18 mouse cellular contexts compared by ENCODE assay signal in genomic region chr19:10768694-10769428, GRCm38 (mm10). TPM values are rescaled to one million over a fixed set of nuclear protein-coding genes. Genes with fewer than 3 reads are reported as not detected.
DNase-seq lines count a peak whose midpoint lies in the region; ATAC-seq and TF ChIP-seq lines count a peak whose summit lies in the region.
"Had no signal": no experiment of that assay in that cellular context is flagged by ENCODE, and none has a peak within 500 bp of the region (broad histone marks: within the 10 kb centered on the region; RNA-seq: fewer than 3 reads in every experiment).

No protein-coding gene starts in this region.

- H3K27me3 ChIP-seq in heart, embryonic 13.5 days (replicated peaks): no peaks in the 10 kb centered on the region
- no peaks in the 10 kb centered on the region for H3K27me3 ChIP-seq in heart, adult 2 months (ENCODE audit: control insufficient read depth, insufficient read depth, low read length)
- H3K27me3 ChIP-seq in hindbrain, embryonic 14.5 days (ENCODE audit: control insufficient read depth, insufficient read depth, low read length): no peaks in the 10 kb centered on the region
- H3K27me3 ChIP-seq in midbrain, postnatal 0 days (ENCODE audit: insufficient read depth, low read length): no peaks in the 10 kb centered on the region
- H3K27me3 ChIP-seq: forebrain, embryonic 12.5 days had no signal

- no peak for TF ChIP-seq POLR2A in heart, adult 2 months (IDR thresholded peaks at IDR 0.05; ENCODE audit: insufficient read depth, low read depth, low read length)

- peaks cover 32% of the 10 kb centered on the region for H3K4me1 ChIP-seq in heart, embryonic 13.5 days
- H3K4me1 ChIP-seq in heart, adult 2 months (ENCODE audit: control insufficient read depth, insufficient read depth, low read length): peaks cover 4% of the 10 kb centered on the region; the same call in 1 of the 2 replicates
- peaks cover 15% of the 10 kb centered on the region for H3K4me1 ChIP-seq in hindbrain, embryonic 14.5 days (replicated peaks; ENCODE audit: control insufficient read depth, insufficient read depth, low read length)
- H3K4me1 ChIP-seq in midbrain, postnatal 0 days (ENCODE audit: insufficient read depth, low read length): no peaks in the 10 kb centered on the region; the same call in 1 of the 2 replicates
- H3K4me1 ChIP-seq: forebrain, embryonic 12.5 days had no signal

- no peaks in the 10 kb centered on the region for H3K36me3 ChIP-seq in heart, embryonic 13.5 days
- H3K36me3 ChIP-seq in heart, adult 2 months (ENCODE audit: control insufficient read depth, insufficient read depth, low read length): no peaks in the 10 kb centered on the region
- H3K36me3 ChIP-seq in hindbrain, embryonic 14.5 days (replicated peaks; ENCODE audit: control insufficient read depth, insufficient read depth): no peaks in the 10 kb centered on the region
- no peaks in the 10 kb centered on the region for H3K36me3 ChIP-seq in midbrain, postnatal 0 days (ENCODE audit: insufficient read depth, low read length)
- H3K36me3 ChIP-seq: forebrain, embryonic 12.5 days; G1E; limb, embryonic 10.5 days had no signal

- H3K4me3 ChIP-seq in heart, embryonic 13.5 days: no peak overlapping the region
- H3K4me3 ChIP-seq in heart, adult 2 months: no peak overlapping the region
- H3K4me3 ChIP-seq in layer of hippocampus, adult 2 months: no peak overlapping the region
- no peak overlapping the region for H3K4me3 ChIP-seq in hindbrain, embryonic 14.5 days (replicated peaks; ENCODE audit: low read length)
- H3K4me3 ChIP-seq in midbrain, postnatal 0 days (ENCODE audit: low read depth, low read length): no peak overlapping the region
- H3K4me3 ChIP-seq: forebrain, embryonic 12.5 days; limb, embryonic 10.5 days had no signal

- no peaks in the 10 kb centered on the region for H3K79me2 ChIP-seq in heart, adult 2 months (replicated peaks; ENCODE audit: control insufficient read depth, insufficient read depth, low read length)

- peak overlapping the region; percentile 28; the same call in 1 of the 2 replicates for H3K9ac ChIP-seq in heart, embryonic 13.5 days
- H3K9ac ChIP-seq in heart, adult 2 months (ENCODE audit: low read depth, low read length): no peak overlapping the region
- H3K9ac ChIP-seq in hindbrain, embryonic 14.5 days: no peak overlapping the region
- no peak overlapping the region for H3K9ac ChIP-seq in midbrain, postnatal 0 days (replicated peaks; ENCODE audit: low read length, poor library complexity, severe bottlenecking)
- H3K9ac ChIP-seq: forebrain, embryonic 12.5 days; liver, embryonic 14.5 days had no signal

- TF ChIP-seq EP300 in heart, adult 2 months (IDR thresholded peaks at IDR 0.05; ENCODE audit: insufficient read depth, low read depth, low read length): no peak

- DNase-seq in heart, adult 2 months: no peak
- DNase-seq in layer of hippocampus, adult 2 months (ENCODE audit: low spot score in 2 of 2): peak in 1 of 2 experiments; percentile 38
- DNase-seq in layer of hippocampus, adult 8-10 months (ENCODE audit: low spot score in 2 of 2): no peak
- peak; percentile 50 for DNase-seq in hindbrain, embryonic 14.5 days (ENCODE audit: low spot score)
- peak; percentile 32 for DNase-seq in midbrain, postnatal 0 days (ENCODE audit: low spot score)
- no peak for DNase-seq in gastrocnemius, adult 8-10 months (ENCODE audit: low spot score in 2 of 2)
- DNase-seq: adrenal gland, postnatal 10 days; gastrocnemius, postnatal 14 days; heart, postnatal 10 days; lung, postnatal 14 days; right cerebral cortex, adult 18-20 months had no signal

- 62% methylated on average over 6 of the region's 6 CpGs for WGBS in heart, embryonic 13.5 days
- whole genome bisulfite sequencing in heart, adult 2 months: 67% methylated on average over 6 of the region's 6 CpGs
- WGBS in hindbrain, embryonic 14.5 days: 60% methylated on average over 6 of the region's 6 CpGs
- WGBS in midbrain, postnatal 0 days: 55% methylated on average over 6 of the region's 6 CpGs

- H3K4me2 ChIP-seq in heart, embryonic 13.5 days: no peak overlapping the region
- H3K4me2 ChIP-seq in hindbrain, embryonic 14.5 days (replicated peaks): no peak overlapping the region
- H3K4me2 ChIP-seq in midbrain, postnatal 0 days (ENCODE audit: low read depth, low read length, poor library complexity, severe bottlenecking): no peak overlapping the region
- H3K4me2 ChIP-seq: forebrain, embryonic 12.5 days had no signal

- ATAC-seq in heart, embryonic 13.5 days (ENCODE audit: extremely low read depth, insufficient number of reproducible peaks, low FRiP score, low TSS enrichment): no peak
- ATAC-seq in hindbrain, embryonic 14.5 days (ENCODE audit: low FRiP score): peak; percentile 49; the same call in 1 of the 2 replicates
- no peak for ATAC-seq in midbrain, postnatal 0 days (ENCODE audit: low FRiP score)
- ATAC-seq: intestine, postnatal 0 days had no signal

- intact Hi-C loops in heart, adult 2 months (cut with DNase I): no loop called here

- TF ChIP-seq CTCF in heart, adult 2 months (IDR thresholded peaks at IDR 0.05): no peak
- no peak for TF ChIP-seq CTCF in layer of hippocampus, adult 2 months (conservative IDR thresholded peaks at IDR 0.05)
- no peak for TF ChIP-seq CTCF in midbrain, postnatal 0 days (IDR thresholded peaks at IDR 0.05)

- no peaks in the 10 kb centered on the region for H3K9me3 ChIP-seq in heart, embryonic 13.5 days
- H3K9me3 ChIP-seq in hindbrain, embryonic 14.5 days (ENCODE audit: control insufficient read depth, low read length): no peaks in the 10 kb centered on the region
- H3K9me3 ChIP-seq in midbrain, postnatal 0 days (ENCODE audit: low read length): no peaks in the 10 kb centered on the region
- H3K9me3 ChIP-seq: forebrain, embryonic 12.5 days; G1E; limb, embryonic 10.5 days had no signal

- peak overlapping the region; percentile 77 for H3K27ac ChIP-seq in heart, embryonic 13.5 days (replicated peaks)
- H3K27ac ChIP-seq in heart, adult 2 months: no peak overlapping the region; the same call in 1 of the 2 replicates
- H3K27ac ChIP-seq in layer of hippocampus, adult 2 months: peak overlapping the region; percentile 87
- peak overlapping the region; percentile 60 for H3K27ac ChIP-seq in hindbrain, embryonic 14.5 days
- no peak overlapping the region for H3K27ac ChIP-seq in midbrain, postnatal 0 days (ENCODE audit: low read depth, low read length)
- H3K27ac ChIP-seq: forebrain, embryonic 12.5 days; limb, embryonic 10.5 days; liver, embryonic 14.5 days had no signal

RNA-seq across cellular contexts. Expression of gene Cd5, which starts 30.1 kb away (rescaled TPM):
- 0.71 TPM in 2 replicates for polyA plus RNA-seq in heart, embryonic 13.5 days (2015; fragmentation: Nextera tagmentation; extraction: Ambion mirVana)
- under 1 TPM; 0.11 to 0.26 TPM for total RNA-seq in heart, adult 2 months (2021)
- 0.35 and 0.80 TPM in 2 replicates for polyA plus RNA-seq in heart, adult 2 months (2012; rRNA removed)
- total RNA-seq in layer of hippocampus, adult 2 months (2021): not detected
- total RNA-seq in layer of hippocampus, adult 8-10 months (2022): under 1 TPM in 3 of 4 experiments, not detected in 1; 0.14 to 0.59 (median 0.58) TPM
- 0.31 TPM in 2 replicates for polyA plus RNA-seq in hindbrain, embryonic 14.5 days (2014; fragmentation: Nextera tagmentation; extraction: Ambion mirVana)
- total RNA-seq in midbrain, postnatal 0 days (2014; rRNA removed): 0.55 and 0.85 TPM in 2 replicates
- 0.50 and 0.53 TPM in 2 replicates for polyA plus RNA-seq in midbrain, postnatal 0 days (2015; fragmentation: Nextera tagmentation; extraction: Ambion mirVana)
- under 1 TPM in 1 of 4 experiments, not detected in 3; 0.27 TPM for total RNA-seq in gastrocnemius, adult 8-10 months (2022)
- total RNA-seq: common myeloid progenitor, adult 5-6 weeks; gastrocnemius, postnatal 14 days had no signal
- polyA plus RNA-seq: forebrain, embryonic 12.5 days; G1E had no signal

Comparison
In these comparisons a context has a peak if more than half of its experiments do, and no peak if none do; other contexts are left out.
1. H3K27ac ChIP-seq: peak in heart, embryonic 13.5 days (single experiment), layer of hippocampus, adult 2 months (single experiment) and hindbrain, embryonic 14.5 days (single experiment); none in heart, adult 2 months (single experiment) and midbrain, postnatal 0 days (single experiment).
2. DNase-seq: peak in hindbrain, embryonic 14.5 days (single experiment) and midbrain, postnatal 0 days (single experiment); none in heart, adult 2 months (0 of 2), layer of hippocampus, adult 8-10 months (0 of 2) and gastrocnemius, adult 8-10 months (0 of 2).